Mouse (Mus musculus): ENCODE results near the gene C7.

C7 gene

GRCm38 (mm10) chr15:5002903-5003302, 60.6 kb downstream of the C7 start:
- no peak for DNase-seq (ENCODE audit: low spot score in 2 of 2)

- DNase-seq (ENCODE audit: low spot score in 2 of 2): peak; percentile 21 to 49
Observed at GRCm38 (mm10) chr15:4973355-4973754, 90.2 kb downstream of the C7 start.

Data from heart, adult 9 months (tissue).